Mouse (Mus musculus): ENCODE measurements around the gene Arsb.
"Not testable (repeated sequence)": the region's sequence is repeated elsewhere in the genome, so short reads cannot be mapped to it uniquely, and the experiment has no call there.

The Arsb gene

GRCm38 (mm10) chr13:93787647-93788046, 16.2 kb downstream of the Arsb start:
- no peak for DNase-seq (ENCODE audit: low read depth)

- no peak for DNase-seq (ENCODE audit: low read depth)
Measured at GRCm38 (mm10) chr13:93792945-93793642, 21.7 kb downstream of the Arsb start.

- DNase-seq (ENCODE audit: low read depth): no peak
Measured at GRCm38 (mm10) chr13:93793643-93794182, 22.3 kb downstream of the Arsb start.

GRCm38 (mm10) chr13:93797011-93797600, 25.7 kb downstream of the Arsb start:
- no peak for DNase-seq (ENCODE audit: low read depth)

GRCm38 (mm10) chr13:93810311-93810710, 38.9 kb downstream of the Arsb start:
- DNase-seq (ENCODE audit: low read depth): not testable (repeated sequence)

GRCm38 (mm10) chr13:93814081-93814480, 42.7 kb downstream of the Arsb start:
- DNase-seq (ENCODE audit: low read depth): no peak

GRCm38 (mm10) chr13:93814676-93815075, 43.2 kb downstream of the Arsb start:
- no peak for DNase-seq (ENCODE audit: low read depth)

GRCm38 (mm10) chr13:93815128-93815527, 43.7 kb downstream of the Arsb start:
- no peak for DNase-seq (ENCODE audit: low read depth)

- DNase-seq (ENCODE audit: low read depth): no peak
Measured at GRCm38 (mm10) chr13:93816127-93816526, 44.7 kb downstream of the Arsb start.

- no peak for DNase-seq (ENCODE audit: low read depth)
Measured at GRCm38 (mm10) chr13:93816688-93817331, 45.4 kb downstream of the Arsb start.

GRCm38 (mm10) chr13:93820173-93820572, 48.7 kb downstream of the Arsb start:
- DNase-seq (ENCODE audit: low read depth): no peak

- DNase-seq (ENCODE audit: low read depth): no peak
Measured at GRCm38 (mm10) chr13:93822001-93822400, 50.6 kb downstream of the Arsb start.

- no peak for DNase-seq (ENCODE audit: low read depth)
Measured at GRCm38 (mm10) chr13:93825792-93826558, 54.5 kb downstream of the Arsb start.

- no peak for DNase-seq (ENCODE audit: low read depth)
Measured at GRCm38 (mm10) chr13:93827745-93828144, 56.3 kb downstream of the Arsb start.

GRCm38 (mm10) chr13:93829565-93830293, 58.3 kb downstream of the Arsb start:
- no peak for DNase-seq (ENCODE audit: low read depth)

GRCm38 (mm10) chr13:93830294-93830645, 58.8 kb downstream of the Arsb start:
- DNase-seq (ENCODE audit: low read depth): no peak

GRCm38 (mm10) chr13:93837481-93838225, 66.2 kb downstream of the Arsb start:
- no peak for DNase-seq (ENCODE audit: low read depth)

- DNase-seq (ENCODE audit: low read depth): no peak
Measured at GRCm38 (mm10) chr13:93838431-93839136, 67.2 kb downstream of the Arsb start.

- no peak for DNase-seq (ENCODE audit: low read depth)
Measured at GRCm38 (mm10) chr13:93839137-93839630, 67.8 kb downstream of the Arsb start.

GRCm38 (mm10) chr13:93839721-93840120, 68.3 kb downstream of the Arsb start:
- no peak for DNase-seq (ENCODE audit: low read depth)
